Mouse (Mus musculus): ENCODE data around the gene Tmem176b. TPM values are rescaled to one million over a fixed set of nuclear protein-coding genes. Genes with fewer than 3 reads are reported as not detected.
"Not testable (repeated sequence)": the region's sequence is repeated elsewhere in the genome, so short reads cannot be mapped to it uniquely, and the experiment has no call there.

Tmem176b gene
- polyA plus RNA-seq, 1 experiment = 89.1 TPM

- no peak for DNase-seq (ENCODE audit: extremely low spot score in 1 of 2, low spot score in 1 of 2)
These were observed 3.8 kb upstream of the Tmem176b start for GRCm38 (mm10) chr6:48845086-48845485.

GRCm38 (mm10) chr6:48842111-48842842 lies 981 bp upstream of the Tmem176b start:
- no peak for DNase-seq (ENCODE audit: extremely low spot score in 1 of 2, low spot score in 1 of 2)

GRCm38 (mm10) chr6:48840371-48840969 lies 826 bp downstream of the Tmem176b start, which contains the start of gene Tmem176a:
Gene Tmem176a, plus strand, starts transcription at chr6:48840919.
- no peak for DNase-seq (ENCODE audit: extremely low spot score in 1 of 2, low spot score in 1 of 2)

- DNase-seq (ENCODE audit: extremely low spot score in 1 of 2, low spot score in 1 of 2) = no peak
These were observed 2.8 kb downstream of the Tmem176b start for GRCm38 (mm10) chr6:48838321-48839080.

- no peak for DNase-seq (ENCODE audit: extremely low spot score in 1 of 2, low spot score in 1 of 2)
These were observed 3.8 kb downstream of the Tmem176b start for GRCm38 (mm10) chr6:48837516-48837915.

- no peak for DNase-seq (ENCODE audit: extremely low spot score in 1 of 2, low spot score in 1 of 2)
These were observed 5.2 kb downstream of the Tmem176b start for GRCm38 (mm10) chr6:48836146-48836545.

GRCm38 (mm10) chr6:48835241-48835640 lies 6.1 kb downstream of the Tmem176b start:
- DNase-seq (ENCODE audit: extremely low spot score in 1 of 2, low spot score in 1 of 2) = no peak

GRCm38 (mm10) chr6:48833515-48833914 lies 7.8 kb downstream of the Tmem176b start:
- no peak for DNase-seq (ENCODE audit: extremely low spot score in 1 of 2, low spot score in 1 of 2)

GRCm38 (mm10) chr6:48832426-48832825 lies 8.9 kb downstream of the Tmem176b start:
- no peak for DNase-seq (ENCODE audit: extremely low spot score in 1 of 2, low spot score in 1 of 2)

- no peak for DNase-seq (ENCODE audit: extremely low spot score in 1 of 2, low spot score in 1 of 2)
These were observed 10.2 kb downstream of the Tmem176b start for GRCm38 (mm10) chr6:48831141-48831540.

- no peak for DNase-seq (ENCODE audit: extremely low spot score in 1 of 2, low spot score in 1 of 2)
These were observed 11.1 kb downstream of the Tmem176b start for GRCm38 (mm10) chr6:48830241-48830640.

GRCm38 (mm10) chr6:48829651-48830050 lies 11.6 kb downstream of the Tmem176b start:
- DNase-seq (ENCODE audit: extremely low spot score in 1 of 2, low spot score in 1 of 2) = no peak

GRCm38 (mm10) chr6:48828976-48829375 lies 12.3 kb downstream of the Tmem176b start:
- DNase-seq (ENCODE audit: extremely low spot score in 1 of 2, low spot score in 1 of 2) = no peak

GRCm38 (mm10) chr6:48825016-48825415 lies 16.3 kb downstream of the Tmem176b start:
- DNase-seq (ENCODE audit: extremely low spot score in 1 of 2, low spot score in 1 of 2) = no peak

- not testable (repeated sequence) for DNase-seq (ENCODE audit: extremely low spot score in 1 of 2, low spot score in 1 of 2)
These were observed 19.1 kb downstream of the Tmem176b start for GRCm38 (mm10) chr6:48821991-48822785.

GRCm38 (mm10) chr6:48817815-48818214 lies 23.5 kb downstream of the Tmem176b start:
- DNase-seq (ENCODE audit: extremely low spot score in 1 of 2, low spot score in 1 of 2) = peak; percentile 20 to 84

- no peak for DNase-seq (ENCODE audit: extremely low spot score in 1 of 2, low spot score in 1 of 2)
These were observed 26.3 kb downstream of the Tmem176b start for GRCm38 (mm10) chr6:48815013-48815412.

- no peak for DNase-seq (ENCODE audit: extremely low spot score in 1 of 2, low spot score in 1 of 2)
These were observed 31.6 kb downstream of the Tmem176b start for GRCm38 (mm10) chr6:48809494-48810219.

- DNase-seq (ENCODE audit: extremely low spot score in 1 of 2, low spot score in 1 of 2) = no peak
These were observed 34.5 kb downstream of the Tmem176b start for GRCm38 (mm10) chr6:48806746-48807145.

- DNase-seq (ENCODE audit: extremely low spot score in 1 of 2, low spot score in 1 of 2) = no peak
These were observed 37.0 kb downstream of the Tmem176b start for GRCm38 (mm10) chr6:48804346-48804745.

Data from frontal cortex, adult 2 months (tissue).